Mouse (Mus musculus) lung, adult 18-20 months (tissue): ENCODE measurements around the gene Mllt1.

ENCODE experiments used
- DNase-seq, 2 experiments: peaks; one replicate each; pipeline ENCODE4 v3.0.0; 2022; ENCODE audit warnings: mixed read lengths in 2 of 2

The Mllt1 gene

DNA sequence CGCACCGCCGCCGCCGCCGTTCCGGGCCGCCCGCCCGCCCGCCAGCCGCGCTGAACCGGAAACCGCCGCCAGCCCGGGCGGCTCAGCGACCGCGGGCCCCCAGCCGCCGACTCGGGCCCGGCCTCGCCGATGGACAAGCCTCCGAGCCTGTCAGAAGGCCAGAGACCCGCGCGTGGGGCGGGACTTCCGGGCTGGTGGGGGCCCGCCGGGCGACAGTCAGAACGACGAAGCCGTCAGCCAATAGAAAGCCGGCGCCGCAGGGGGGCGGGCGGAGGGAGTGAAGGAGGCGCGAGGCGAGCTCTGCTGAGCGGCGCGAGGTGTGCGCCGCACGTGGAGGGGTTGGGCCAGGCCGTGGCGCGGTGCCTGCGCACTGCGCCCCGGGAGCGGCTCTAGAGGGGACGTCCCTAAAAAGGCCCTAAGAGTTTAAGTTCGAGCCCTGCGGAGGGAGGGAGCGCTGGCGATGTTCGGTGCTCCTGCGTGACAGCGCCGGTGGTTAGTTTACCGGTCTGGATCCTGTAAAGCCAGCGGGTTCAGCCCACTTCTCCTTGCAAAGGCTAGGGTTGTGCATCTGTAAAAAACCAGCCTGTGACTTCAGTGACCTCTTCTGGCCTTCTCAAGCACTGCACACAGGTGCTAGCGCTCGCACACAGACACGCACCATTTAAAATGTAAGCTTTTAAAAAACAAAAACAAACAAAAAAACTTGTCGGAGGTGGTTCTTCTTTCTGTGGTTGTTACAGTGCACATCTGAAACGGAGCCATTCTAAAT is at the start of gene Mllt1:
TSS of gene Mllt1 (minus strand) at position 53 of the 769 bp plus-strand sequence.
- peak; percentile 98 for DNase-seq

DNA sequence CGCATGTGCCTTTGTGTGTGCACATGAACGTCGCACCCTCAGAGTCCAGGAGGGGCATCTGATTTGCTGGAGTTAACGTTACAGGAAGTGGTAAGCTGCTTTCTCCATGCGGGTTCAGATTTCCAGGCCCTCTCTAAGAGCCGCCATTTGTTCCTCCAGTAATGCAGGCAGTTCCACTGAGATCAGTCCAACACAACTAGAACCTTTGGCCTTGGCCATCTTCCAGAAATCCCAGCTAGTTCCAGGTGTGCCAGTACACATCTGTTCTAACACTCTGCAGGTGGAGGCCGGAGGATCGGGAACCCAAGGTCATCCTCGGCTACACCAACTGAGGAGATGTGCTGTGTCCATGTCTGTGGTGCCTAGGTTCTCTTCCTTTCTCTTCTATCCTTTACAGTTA is 49.7 kb upstream of the Mllt1 start:
- DNase-seq = no peak

DNA sequence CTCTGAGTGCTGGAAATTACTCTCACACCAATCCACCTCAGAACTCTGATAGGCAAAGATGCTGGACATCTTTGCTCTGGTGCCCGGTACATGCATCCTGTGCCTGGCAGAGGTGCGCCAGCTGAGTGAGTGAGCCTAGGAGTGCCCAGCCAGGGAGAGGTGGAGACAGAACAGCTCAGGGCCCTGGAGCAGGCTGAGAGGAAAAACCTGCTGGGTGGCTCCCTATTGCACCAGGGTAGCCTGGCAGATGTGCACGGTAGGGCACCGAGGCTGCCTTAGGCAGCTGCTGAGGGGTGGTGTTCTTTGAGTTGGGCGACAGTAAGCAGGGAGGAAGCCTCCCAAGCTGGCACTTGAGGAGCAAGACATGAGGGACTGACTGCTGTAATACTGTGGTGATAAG is 46.8 kb upstream of the Mllt1 start, which contains the start of gene Acer1:
TSS of gene Acer1 (minus strand) at position 114 of the 400 bp plus-strand sequence.
- no peak for DNase-seq

DNA sequence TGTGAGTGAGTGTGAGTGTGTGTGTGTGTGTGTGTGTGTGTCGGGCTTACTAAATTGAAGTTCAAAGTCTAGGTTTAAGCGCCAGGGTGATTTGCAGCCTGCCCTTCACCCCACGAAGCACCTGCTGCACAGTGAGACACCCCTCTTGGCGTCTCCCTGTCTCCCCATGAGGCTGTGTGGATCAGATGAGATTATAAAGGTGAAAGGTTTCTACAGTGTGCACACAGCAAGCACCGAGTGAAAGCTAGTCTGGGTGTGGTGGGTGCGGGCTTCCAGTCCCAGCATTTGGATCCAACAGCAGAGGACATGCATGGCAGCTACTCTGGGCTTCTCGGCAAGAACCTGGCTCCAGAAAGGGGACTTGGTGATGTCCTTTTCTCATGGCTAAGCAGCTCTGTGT is 45.8 kb upstream of the Mllt1 start:
- DNase-seq = no peak

DNA sequence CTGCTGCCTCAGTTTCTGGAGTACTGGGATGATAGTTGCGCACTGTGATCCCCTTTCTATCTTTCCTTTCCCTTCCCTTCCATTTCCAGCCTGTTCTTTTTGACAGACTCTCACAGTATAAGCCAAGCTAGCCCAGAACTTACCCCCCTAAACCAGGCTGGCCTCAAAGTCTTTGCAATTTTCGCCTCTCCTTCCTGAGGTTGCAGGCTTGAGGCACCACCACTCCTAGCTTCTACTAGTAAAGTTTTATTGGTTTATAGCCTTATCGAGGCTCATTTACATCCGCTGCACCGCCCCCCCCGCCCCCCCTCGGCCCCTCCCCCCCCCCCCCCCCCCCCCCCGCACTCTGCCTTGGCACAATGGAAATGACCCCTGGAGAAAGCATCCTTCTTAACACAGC is 44.3 kb upstream of the Mllt1 start:
- DNase-seq = no peak

DNA sequence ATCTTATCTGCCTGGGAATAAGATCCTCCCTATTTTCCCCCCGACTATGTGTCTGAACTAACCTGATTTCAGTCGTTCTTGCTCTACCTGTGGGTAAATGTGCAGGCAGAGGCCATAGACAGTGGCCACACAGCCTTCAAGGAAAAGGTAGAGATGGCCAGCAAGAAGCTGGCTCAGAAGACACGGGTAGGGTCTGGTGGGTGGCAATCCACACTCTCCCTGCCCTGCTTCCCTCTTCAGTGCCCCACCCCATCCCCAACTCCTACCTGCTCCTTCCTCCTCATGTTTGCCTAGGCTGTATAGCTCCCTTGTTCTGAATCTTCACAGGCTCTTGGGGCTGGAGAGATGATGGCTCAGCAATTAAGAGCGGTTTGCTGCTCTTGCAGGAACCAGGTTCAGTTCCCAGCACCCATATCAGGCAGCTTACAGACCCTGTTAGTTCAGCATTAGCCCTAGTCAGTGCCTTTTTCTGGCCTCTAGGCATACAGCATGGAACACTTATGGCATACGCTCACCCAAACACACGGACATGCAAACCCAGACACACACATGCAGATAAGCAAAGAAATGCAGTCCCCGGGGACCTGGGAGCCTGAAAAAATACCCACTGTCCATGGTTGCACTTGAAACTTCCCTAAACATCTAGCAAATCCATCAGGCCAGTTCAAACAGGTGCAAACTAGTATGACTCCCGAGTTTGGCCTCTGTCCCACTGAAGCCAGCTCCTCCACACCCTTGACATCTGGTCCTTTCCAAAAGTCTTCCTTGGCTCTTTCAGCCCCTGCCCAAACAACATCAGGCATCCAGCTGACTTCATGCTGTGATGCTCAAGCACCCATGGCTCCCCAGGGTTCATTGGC is 41.5 kb upstream of the Mllt1 start:
- DNase-seq = no peak

DNA sequence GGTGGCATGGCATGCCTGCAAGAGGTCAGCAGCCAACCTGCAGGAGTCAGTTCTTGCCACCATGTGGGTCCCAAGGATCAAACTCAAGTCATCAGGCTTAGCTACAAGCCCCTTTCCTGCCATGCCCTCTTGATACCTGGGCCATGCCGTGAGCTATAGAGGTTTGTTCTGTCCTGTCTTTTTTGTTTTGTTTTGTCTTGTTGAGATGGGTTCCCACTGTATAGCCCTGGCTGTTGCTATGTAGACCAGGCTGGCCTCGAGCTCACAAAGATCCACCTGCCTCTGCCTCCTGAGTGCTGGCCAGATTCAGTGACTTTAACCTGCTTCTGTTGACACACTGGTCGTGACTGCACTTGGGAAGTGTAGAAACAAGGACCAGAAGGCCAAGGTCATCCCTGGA is 40.2 kb upstream of the Mllt1 start:
- DNase-seq = no peak

DNA sequence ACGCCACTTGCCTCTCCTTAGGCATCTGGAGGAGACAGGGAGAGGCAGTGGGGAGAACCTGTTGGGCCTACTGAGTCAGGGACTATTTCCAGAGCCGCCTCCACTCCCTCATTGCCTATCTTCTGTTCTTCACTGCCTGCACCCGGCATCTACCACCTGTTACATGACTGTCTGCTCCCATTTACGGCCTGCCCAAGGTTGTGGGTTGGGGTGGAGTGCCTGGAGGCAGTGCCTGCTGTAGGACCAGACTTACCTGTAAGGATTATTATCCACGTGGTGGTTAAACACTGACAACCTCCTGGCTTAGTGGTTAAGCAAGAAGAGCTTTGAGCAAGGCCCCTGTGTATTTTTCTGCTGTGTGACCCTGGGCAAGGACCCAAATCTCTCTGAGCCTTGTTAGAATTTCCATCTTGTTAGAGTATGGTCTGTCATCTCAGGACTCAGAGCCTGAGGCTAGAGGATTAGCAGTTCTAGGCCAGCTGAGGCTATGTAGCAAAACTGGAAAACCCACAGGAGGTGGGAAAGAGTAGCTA is 39.6 kb upstream of the Mllt1 start:
- DNase-seq = no peak

DNA sequence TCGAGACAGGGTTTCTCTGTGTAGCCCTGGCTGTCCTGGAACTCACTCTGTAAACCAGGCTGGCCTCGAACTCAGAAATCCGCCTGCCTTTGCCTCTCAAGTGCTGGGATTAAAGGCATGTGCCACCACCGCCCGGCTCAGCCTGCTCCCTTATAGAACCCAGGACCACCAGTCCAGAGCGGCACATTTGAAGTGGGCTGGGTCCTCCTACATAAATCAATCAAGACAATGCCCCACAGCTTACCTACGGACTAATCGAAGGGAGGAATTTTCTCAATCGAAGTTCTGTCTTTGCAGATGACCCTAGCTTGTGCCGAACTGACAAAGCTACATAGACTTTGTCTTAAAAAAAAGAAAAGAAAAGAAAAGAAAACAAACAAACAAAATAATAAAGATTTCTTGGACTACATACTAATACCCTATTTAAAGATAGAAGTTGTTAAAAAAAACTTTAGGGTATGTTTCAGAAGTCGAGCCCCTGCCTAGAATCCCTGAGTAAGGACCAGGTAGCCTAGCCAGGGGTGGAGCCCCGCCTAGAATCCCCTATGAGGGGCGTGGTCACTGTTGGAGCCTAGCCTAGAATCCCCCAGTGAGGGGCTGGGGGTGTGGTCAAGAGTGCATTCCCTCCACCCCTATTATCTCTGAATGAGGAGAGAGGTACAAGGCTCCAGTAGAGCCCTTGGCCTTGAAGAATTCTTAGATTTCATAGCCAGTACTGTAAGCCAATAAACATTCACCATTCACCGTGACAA is 38.9 kb upstream of the Mllt1 start:
- DNase-seq = no peak

DNA sequence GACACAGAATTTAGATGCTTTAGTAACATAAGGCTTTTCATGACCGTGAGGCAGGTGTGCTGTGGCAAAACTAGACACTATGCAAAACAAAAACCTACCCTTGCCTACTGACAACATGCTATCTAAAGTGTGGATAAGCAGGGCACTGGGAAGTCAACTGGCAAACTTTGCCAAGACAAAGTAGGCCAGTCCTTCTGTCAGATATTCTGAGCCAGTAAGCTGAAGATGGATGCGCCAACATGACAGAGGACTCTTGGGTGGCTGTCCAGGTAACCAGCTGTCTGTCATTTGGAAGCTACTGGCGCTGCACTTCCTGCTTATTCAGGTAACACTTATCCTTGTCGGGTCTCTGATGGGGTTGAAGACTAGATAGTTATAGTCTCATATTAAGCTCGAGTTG is 34.9 kb upstream of the Mllt1 start:
- DNase-seq = no peak

DNA sequence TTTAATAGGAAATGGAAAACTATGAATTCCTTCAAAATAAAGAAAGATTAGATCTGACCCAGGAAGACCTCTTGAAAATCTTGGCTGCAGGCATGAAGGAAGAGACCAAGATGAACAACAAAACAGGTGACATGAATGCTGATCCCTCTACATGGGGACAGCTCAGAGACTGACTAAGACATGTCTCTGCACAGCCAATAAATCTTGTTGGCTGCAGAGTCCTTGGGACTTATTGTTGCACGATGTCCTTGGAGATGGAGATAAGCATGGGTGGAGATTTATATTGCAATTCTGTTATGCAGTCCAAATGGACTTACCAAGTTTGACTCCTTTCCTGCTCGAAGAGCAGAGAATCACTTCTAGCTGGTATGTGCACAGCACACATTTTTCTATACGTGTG is 34.1 kb upstream of the Mllt1 start:
- DNase-seq = no peak

DNA sequence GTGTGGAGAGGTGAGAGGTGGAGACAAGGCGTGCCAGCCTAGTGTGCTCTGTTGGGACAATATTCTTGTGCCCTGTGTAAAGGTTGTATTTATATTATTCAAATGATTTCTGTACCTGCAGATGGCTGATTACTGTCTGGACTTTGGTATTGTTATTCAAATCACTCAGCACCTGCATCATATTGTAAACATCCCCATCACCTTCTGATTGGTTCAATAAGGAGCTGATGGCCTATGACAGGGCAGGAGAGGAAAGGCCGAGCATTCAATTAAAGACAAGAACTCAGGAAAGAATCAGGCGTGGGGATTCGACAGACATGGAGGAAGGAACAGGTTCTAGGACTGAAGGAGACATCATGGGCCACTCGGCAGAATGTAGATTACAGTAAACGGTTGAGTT is 28.4 kb upstream of the Mllt1 start:
- no peak for DNase-seq

DNA sequence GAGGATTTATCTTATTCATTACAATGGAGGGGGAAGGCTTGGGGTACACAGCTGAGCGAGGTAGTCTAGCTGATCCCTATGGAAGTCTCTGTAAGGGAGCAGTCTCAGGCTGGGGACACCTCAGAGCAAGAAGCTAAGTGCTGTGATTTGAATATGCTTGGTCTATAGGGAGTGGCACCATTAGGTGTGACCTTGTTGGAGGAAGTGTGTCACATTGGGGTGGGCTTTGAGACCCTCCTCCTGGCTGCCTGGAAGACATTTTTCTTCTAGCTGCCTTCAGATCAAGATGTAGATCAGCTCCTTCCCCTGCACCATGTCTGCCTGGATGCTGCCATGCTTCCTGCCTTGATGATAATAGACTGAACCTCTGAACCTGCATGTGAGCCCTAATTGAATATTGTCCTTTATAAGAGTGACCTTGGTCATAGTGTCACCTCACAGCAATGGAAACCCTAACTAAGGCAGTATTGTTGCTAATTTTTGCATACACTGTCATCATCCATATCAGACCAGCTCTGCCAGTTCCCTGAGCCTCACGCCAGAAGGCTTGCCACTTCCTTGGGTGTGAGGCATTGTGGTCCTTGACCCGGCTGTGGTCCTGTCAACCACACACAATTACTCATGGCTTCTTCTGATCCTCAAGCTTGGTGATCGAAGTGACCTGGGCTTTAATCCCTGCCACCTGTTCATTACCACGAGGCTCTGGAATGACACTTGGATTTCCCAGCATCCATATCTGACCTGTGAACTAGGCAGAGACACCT is 27.6 kb upstream of the Mllt1 start:
- no peak for DNase-seq

DNA sequence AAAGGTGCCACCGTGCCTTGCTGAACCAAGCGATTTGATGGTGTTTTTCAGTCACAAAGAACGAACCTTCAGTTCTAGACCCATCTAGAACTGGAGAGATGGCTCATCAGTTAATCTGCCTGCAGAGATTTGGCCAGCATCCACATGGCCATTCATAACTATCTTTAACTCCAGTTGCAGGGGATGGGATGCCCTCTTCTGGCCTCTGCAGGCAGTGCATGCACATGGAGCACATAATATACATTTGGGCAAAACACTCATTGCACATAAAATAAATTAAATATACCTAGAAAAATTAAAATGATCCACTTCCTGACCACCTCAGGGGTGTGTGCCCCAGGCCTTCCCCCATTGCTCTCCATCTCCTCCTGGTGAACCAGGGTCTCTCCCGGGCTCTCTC is 26.7 kb upstream of the Mllt1 start:
- no peak for DNase-seq

DNA sequence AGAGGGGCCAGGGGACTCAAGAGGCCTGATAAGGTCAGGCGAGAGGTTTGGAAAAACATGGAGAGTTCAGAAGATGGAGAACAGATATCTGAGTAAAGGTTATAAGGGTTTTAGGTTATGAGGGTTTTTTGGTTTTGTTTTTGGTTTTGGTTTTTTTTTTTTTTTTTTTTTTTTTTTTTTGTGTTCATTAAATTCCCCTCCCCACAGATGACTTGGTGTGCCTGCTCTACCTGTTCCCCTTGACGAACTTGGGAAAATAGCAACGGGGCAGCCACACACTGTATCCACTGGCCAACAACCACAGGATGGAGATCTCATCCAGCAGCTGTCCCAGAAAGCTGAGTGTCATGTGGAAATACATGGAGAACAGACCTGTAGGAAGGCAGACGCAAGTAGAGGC is 23.5 kb upstream of the Mllt1 start:
- DNase-seq = no peak

DNA sequence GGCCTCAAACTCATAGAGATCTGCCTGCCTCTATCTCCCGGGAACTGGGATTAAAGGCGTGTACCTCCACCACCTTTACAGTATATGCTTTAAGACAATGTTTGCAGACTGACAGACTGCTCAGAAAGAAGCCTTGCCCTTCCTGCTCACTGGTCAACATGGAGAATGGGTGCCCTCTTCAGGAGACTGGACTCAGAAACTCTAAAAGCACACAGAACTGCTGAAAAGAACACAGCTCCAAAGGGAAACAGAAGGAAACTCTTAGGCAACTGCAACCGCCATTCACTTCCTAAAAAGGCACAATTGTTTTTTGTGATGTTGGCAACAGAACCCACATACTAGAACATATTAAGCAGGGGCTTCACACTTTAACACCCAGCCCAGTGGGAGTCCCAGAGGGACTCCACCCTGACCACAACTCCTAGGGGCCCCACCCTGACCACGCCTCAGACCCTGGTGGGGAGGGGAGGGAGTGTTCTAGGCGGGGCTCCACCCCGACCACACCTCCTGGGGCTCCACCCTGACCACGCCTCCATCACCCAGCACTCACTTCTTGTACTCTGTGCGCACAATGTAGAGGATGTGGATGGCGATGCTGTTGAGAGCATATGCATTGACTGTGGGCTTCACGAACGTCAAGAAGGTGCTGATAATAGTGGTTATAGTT is 22.7 kb upstream of the Mllt1 start:
- peak; percentile 37 to 38 for DNase-seq

DNA sequence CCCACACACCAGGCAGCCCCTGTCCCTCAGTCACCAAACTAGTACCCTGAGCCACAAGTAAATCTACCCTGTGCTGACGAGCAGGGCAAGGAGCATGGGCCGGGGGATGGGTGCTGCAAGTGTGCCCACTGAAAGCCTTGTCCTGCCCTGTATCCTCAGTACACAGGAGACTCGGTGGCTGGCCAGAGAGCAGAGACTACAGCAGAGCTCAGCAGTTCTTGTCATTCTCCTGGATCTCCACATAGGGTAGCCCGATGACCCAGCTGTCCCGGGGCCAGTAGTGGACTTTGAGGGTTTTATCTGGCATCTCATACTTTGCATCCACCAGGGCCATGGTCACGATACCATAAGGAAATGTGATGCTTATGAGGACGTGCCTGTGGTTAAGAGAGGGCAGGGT is 19.7 kb upstream of the Mllt1 start:
- no peak for DNase-seq

DNA sequence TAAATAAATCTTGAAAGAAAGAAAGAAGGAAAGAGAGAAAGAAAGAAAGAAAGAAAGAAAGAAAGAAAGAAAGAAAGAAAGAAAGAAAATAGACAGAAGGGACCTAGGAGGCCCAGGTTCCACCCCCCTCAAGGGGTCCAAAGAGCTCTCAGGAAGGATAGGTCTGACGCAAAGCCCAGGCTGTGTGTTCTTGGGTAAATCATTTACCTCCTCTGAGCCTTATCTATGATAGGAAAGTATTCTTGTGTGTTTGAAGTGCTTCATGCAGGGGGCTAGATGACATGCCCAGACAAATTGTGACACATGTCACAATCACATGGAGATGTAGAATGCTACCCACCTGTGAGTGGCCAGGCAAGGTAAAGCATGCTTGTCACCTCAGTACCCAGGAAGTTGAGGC is 17.4 kb upstream of the Mllt1 start:
- DNase-seq = no peak

DNA sequence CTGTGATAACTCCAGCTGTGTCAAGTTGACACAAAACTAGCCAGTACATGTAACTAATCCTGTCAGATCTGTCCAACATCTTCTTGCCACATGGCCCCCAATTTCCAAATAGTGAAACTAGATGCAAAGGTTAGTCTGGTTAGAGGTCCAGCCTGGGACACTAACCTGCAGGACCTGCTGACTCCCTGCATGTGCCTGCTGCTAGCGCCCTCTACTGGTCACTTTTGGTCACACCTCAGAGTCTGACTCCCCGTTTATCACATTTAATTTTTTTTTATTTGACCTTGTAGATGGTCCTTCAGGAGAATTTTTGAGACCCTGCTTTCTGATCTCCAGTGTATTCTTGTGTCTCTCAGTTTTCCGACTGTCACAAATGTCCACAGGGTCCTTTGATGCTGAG is 15.7 kb upstream of the Mllt1 start:
- DNase-seq = peak; percentile 59 to 60

DNA sequence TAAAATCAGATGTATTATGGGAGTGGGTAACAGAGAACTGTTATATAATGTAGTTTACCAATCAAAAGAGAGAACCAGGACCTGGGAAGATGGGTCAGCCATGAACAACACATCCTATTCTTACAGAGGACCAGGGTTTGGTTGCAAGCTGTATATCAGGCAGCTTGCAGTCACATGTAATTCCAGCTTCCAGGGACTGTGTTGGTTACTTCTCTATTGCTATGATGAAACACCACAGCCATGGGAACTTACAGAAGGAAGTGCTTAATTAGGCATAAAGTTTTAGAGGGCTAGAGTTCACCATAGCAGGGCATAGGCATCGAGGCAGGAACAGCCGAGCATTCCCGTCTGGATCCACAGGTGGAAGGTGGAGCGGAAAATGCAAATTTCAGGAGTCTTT is 3.5 kb upstream of the Mllt1 start:
- no peak for DNase-seq

DNA sequence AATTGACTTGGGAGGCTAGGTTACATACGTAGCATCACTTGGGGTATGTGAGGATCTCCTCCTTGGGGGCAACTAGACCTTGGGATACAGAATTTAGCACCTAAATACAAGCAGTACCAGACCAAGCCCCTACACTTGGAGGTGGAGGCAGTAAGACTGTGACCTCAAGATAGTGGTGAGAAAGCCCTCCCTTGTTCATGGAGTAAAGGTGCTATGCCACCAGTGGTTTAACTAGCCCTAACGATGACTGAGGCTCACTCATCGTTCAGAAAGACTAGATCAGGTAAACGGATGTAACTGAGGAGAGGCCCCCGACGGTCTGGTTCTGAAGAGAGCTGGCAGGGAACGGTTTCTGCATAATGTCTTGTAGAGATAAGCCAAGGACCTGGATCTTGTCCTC is 1.5 kb upstream of the Mllt1 start:
- DNase-seq = no peak
